In the genomic region with DNA sequence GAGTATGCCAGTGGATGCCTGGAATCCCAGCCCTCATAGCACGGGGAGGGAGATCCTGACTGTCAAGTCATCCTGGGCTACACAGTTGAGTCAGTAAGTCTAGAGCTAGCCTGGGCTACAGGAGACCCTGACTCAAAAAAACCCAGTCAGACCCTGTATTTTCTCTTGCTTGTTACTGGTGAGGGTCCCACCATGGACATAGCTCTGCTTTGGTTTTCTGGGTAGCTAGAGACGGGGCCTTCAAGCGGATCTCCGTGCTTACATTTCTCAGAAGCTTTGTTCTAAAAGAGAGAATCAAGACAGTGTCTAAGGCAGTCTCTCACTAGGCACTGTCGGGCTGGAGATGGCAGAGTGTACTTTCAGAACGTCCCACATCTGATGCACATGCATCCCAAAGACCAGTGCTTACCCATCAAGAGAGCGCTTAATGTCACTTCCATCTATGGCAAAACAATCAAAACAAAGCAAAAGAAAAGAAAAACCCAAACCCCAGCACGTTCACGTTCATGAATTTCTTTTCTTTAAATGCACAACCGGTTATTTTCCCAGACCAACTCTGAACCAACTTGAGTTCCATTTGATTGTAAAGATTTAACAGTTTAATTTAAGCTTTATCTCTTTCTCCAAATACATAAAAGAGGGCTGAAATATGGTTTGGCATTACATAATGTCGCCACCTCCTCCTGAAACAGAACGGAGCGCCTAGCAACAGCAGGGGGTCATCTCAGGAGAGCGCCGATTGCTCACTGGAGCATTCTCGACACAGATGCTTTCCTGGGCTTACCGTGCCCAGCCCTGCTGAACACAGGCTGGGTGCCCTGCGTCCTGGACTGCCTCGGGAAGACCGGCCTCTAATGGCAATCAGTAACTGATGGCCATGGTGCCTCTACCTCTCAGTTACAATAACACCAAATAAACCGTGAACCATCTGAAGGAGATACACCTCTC, we compare ENCODE assay signal across 9 mouse cellular contexts. TPM values are rescaled to one million over a fixed set of nuclear protein-coding genes. Genes with fewer than 3 reads are reported as not detected.
DNase-seq lines count a peak whose midpoint lies in the region; ATAC-seq lines count a peak whose summit lies in the region.
"Had no signal": no experiment of that assay in that cellular context is flagged by ENCODE, and none has a peak within 500 bp of the region (broad histone marks: within the 10 kb centered on the region; RNA-seq: fewer than 3 reads in every experiment).

No protein-coding gene starts in this region.

- H3K4me2 ChIP-seq in heart, embryonic 13.5 days = no peak overlapping the region
- H3K4me2 ChIP-seq in heart, embryonic 12.5 days = no peak overlapping the region
- H3K4me2 ChIP-seq in kidney, embryonic 14.5 days (replicated peaks; ENCODE audit: low read depth, low read length) = no peak overlapping the region
- H3K4me2 ChIP-seq in neural tube, embryonic 14.5 days (ENCODE audit: low read depth, low read length) = no peak overlapping the region
- no peak overlapping the region for H3K4me2 ChIP-seq in intestine, embryonic 15.5 days (replicated peaks)

- H3K9me3 ChIP-seq in heart, embryonic 13.5 days = no peaks in the 10 kb centered on the region
- H3K9me3 ChIP-seq in heart, embryonic 12.5 days (replicated peaks) = no peaks in the 10 kb centered on the region
- no peaks in the 10 kb centered on the region for H3K9me3 ChIP-seq in kidney, embryonic 14.5 days (ENCODE audit: control insufficient read depth, low read length)
- H3K9me3 ChIP-seq in neural tube, embryonic 14.5 days (ENCODE audit: control insufficient read depth, low read length) = no peaks in the 10 kb centered on the region
- no peaks in the 10 kb centered on the region for H3K9me3 ChIP-seq in intestine, embryonic 15.5 days
- H3K9me3 ChIP-seq: megakaryocyte, embryonic 14.5 days had no signal

- WGBS in heart, embryonic 13.5 days = 66% methylated on average over 21 of the region's 21 CpGs
- WGBS in heart, embryonic 12.5 days = 71% methylated on average over 21 of the region's 21 CpGs
- 60% methylated on average over 21 of the region's 21 CpGs for WGBS in kidney, embryonic 14.5 days
- 53% methylated on average over 21 of the region's 21 CpGs for WGBS in neural tube, embryonic 14.5 days
- WGBS in intestine, embryonic 15.5 days = 77% methylated on average over 21 of the region's 21 CpGs

- peak; percentile 95 for DNase-seq in cerebellum, adult 9-10 months
- DNase-seq in embryo, embryonic 11 days = no peak
- DNase-seq in natural killer cell, adult 2 months (ENCODE audit: low spot score in 2 of 2) = no peak

- no peaks in the 10 kb centered on the region for H3K36me3 ChIP-seq in heart, embryonic 13.5 days
- no peaks in the 10 kb centered on the region for H3K36me3 ChIP-seq in heart, embryonic 12.5 days
- H3K36me3 ChIP-seq in kidney, embryonic 14.5 days (ENCODE audit: control insufficient read depth, insufficient read depth, low read length) = no peaks in the 10 kb centered on the region
- no peaks in the 10 kb centered on the region for H3K36me3 ChIP-seq in neural tube, embryonic 14.5 days (ENCODE audit: control insufficient read depth, insufficient read depth, low read length)
- no peaks in the 10 kb centered on the region for H3K36me3 ChIP-seq in intestine, embryonic 15.5 days

- H3K9ac ChIP-seq in heart, embryonic 13.5 days = 0 out of 2 replicates have a peak overlapping the region, but pooled peaks have one; percentile 24
- no peak overlapping the region for H3K9ac ChIP-seq in heart, embryonic 12.5 days
- H3K9ac ChIP-seq in kidney, embryonic 14.5 days (ENCODE audit: low read depth, low read length) = no peak overlapping the region
- no peak overlapping the region for H3K9ac ChIP-seq in neural tube, embryonic 14.5 days (replicated peaks; ENCODE audit: low read depth, low read length)
- no peak overlapping the region for H3K9ac ChIP-seq in intestine, embryonic 15.5 days

- H3K27ac ChIP-seq in heart, embryonic 13.5 days (replicated peaks) = no peak overlapping the region
- no peak overlapping the region for H3K27ac ChIP-seq in heart, embryonic 12.5 days (ENCODE audit: poor library complexity, severe bottlenecking)
- no peak overlapping the region for H3K27ac ChIP-seq in kidney, embryonic 14.5 days (ENCODE audit: low read depth, low read length)
- no peak overlapping the region for H3K27ac ChIP-seq in neural tube, embryonic 14.5 days (ENCODE audit: low read depth, low read length)
- H3K27ac ChIP-seq in intestine, embryonic 15.5 days = no peak overlapping the region

- H3K4me3 ChIP-seq in heart, embryonic 13.5 days = no peak overlapping the region
- H3K4me3 ChIP-seq in heart, embryonic 12.5 days = no peak overlapping the region
- no peak overlapping the region for H3K4me3 ChIP-seq in kidney, embryonic 14.5 days (ENCODE audit: low read length)
- no peak overlapping the region for H3K4me3 ChIP-seq in neural tube, embryonic 14.5 days (ENCODE audit: low read depth, low read length)
- H3K4me3 ChIP-seq in intestine, embryonic 15.5 days (replicated peaks) = no peak overlapping the region
- H3K4me3 ChIP-seq: megakaryocyte, embryonic 14.5 days had no signal

- no peak for ATAC-seq in heart, embryonic 13.5 days (ENCODE audit: extremely low read depth, insufficient number of reproducible peaks, low FRiP score, low TSS enrichment)
- ATAC-seq in heart, embryonic 12.5 days (ENCODE audit: insufficient number of reproducible peaks, low FRiP score) = no peak
- ATAC-seq in kidney, embryonic 14.5 days (ENCODE audit: low FRiP score, low TSS enrichment) = peak; percentile 53; the same call in 1 of the 2 replicates
- peak; percentile 56; the same call in 1 of the 2 replicates for ATAC-seq in neural tube, embryonic 14.5 days (ENCODE audit: low read depth)
- ATAC-seq in intestine, embryonic 15.5 days = no peak

- H3K4me1 ChIP-seq in heart, embryonic 13.5 days = peaks cover 37% of the 10 kb centered on the region
- H3K4me1 ChIP-seq in heart, embryonic 12.5 days (replicated peaks) = peaks cover 32% of the 10 kb centered on the region
- H3K4me1 ChIP-seq in kidney, embryonic 14.5 days (ENCODE audit: control insufficient read depth, insufficient read depth, low read length) = peaks cover 8% of the 10 kb centered on the region; the same call in 1 of the 2 replicates
- peaks cover 6% of the 10 kb centered on the region; the same call in 1 of the 2 replicates for H3K4me1 ChIP-seq in neural tube, embryonic 14.5 days (ENCODE audit: control insufficient read depth, insufficient read depth, low read length)
- H3K4me1 ChIP-seq in intestine, embryonic 15.5 days (replicated peaks) = peaks cover 5% of the 10 kb centered on the region; the same call in 1 of the 2 replicates

- no peaks in the 10 kb centered on the region for H3K27me3 ChIP-seq in heart, embryonic 13.5 days (replicated peaks)
- H3K27me3 ChIP-seq in heart, embryonic 12.5 days (replicated peaks) = no peaks in the 10 kb centered on the region
- H3K27me3 ChIP-seq in kidney, embryonic 14.5 days (ENCODE audit: control insufficient read depth, insufficient read depth, low read length) = no peaks in the 10 kb centered on the region
- no peaks in the 10 kb centered on the region for H3K27me3 ChIP-seq in neural tube, embryonic 14.5 days (ENCODE audit: control insufficient read depth, insufficient read depth, low read length)
- H3K27me3 ChIP-seq in intestine, embryonic 15.5 days (replicated peaks) = no peaks in the 10 kb centered on the region

RNA-seq across cellular contexts. Expression of gene Jmjd1c, which starts 19.7 kb away (rescaled TPM):
- 30.3 and 30.8 TPM in 2 replicates for polyA plus RNA-seq in heart, embryonic 13.5 days (2015; fragmentation: Nextera tagmentation; extraction: Ambion mirVana)
- polyA plus RNA-seq in heart, embryonic 12.5 days (2016; fragmentation: Nextera tagmentation; extraction: Ambion mirVana) = 37.9 and 42.3 TPM in 2 replicates
- polyA plus RNA-seq in kidney, embryonic 14.5 days (2014; fragmentation: Nextera tagmentation; extraction: Ambion mirVana) = 51.1 and 54.9 TPM in 2 replicates
- 62.3 and 67.0 TPM in 2 replicates for polyA plus RNA-seq in neural tube, embryonic 14.5 days (2014; fragmentation: Nextera tagmentation; extraction: Ambion mirVana)
- 33.5 and 36.2 TPM in 2 replicates for polyA plus RNA-seq in intestine, embryonic 15.5 days (2015; fragmentation: Nextera tagmentation; extraction: Ambion mirVana)

RNA-seq across cellular contexts. Expression of gene Reep3, which starts 20.5 kb away (rescaled TPM):
- polyA plus RNA-seq in heart, embryonic 13.5 days (2015; fragmentation: Nextera tagmentation; extraction: Ambion mirVana) = 23.2 and 26.4 TPM in 2 replicates
- polyA plus RNA-seq in heart, embryonic 12.5 days (2016; fragmentation: Nextera tagmentation; extraction: Ambion mirVana) = 28.4 and 29.3 TPM in 2 replicates
- polyA plus RNA-seq in kidney, embryonic 14.5 days (2014; fragmentation: Nextera tagmentation; extraction: Ambion mirVana) = 43.5 and 50.6 TPM in 2 replicates
- polyA plus RNA-seq in neural tube, embryonic 14.5 days (2014; fragmentation: Nextera tagmentation; extraction: Ambion mirVana) = 37.7 and 48.7 TPM in 2 replicates
- polyA plus RNA-seq in intestine, embryonic 15.5 days (2015; fragmentation: Nextera tagmentation; extraction: Ambion mirVana) = 38.6 and 41.5 TPM in 2 replicates

Comparison
In these comparisons a context has a peak if more than half of its experiments do, and no peak if none do; other contexts are left out.
1. ATAC-seq: peak in kidney, embryonic 14.5 days (single experiment) and neural tube, embryonic 14.5 days (single experiment); none in heart, embryonic 13.5 days (single experiment), heart, embryonic 12.5 days (single experiment) and intestine, embryonic 15.5 days (single experiment).